Mouse (Mus musculus): Measurements from ENCODE around the gene Camkk2. TPM values are rescaled to one million over a fixed set of nuclear protein-coding genes. Genes with fewer than 3 reads are reported as not detected.

Camkk2 gene
- polyA plus RNA-seq, 1 experiment from 2014 or later = 43.1 TPM

GRCm38 (mm10) chr5:122764032-122764464 is 15.2 kb downstream of the Camkk2 start:
- WGBS = 61% methylated on average over 10 of the region's 10 CpGs

GRCm38 (mm10) chr5:122763271-122764031 is 15.8 kb downstream of the Camkk2 start:
- no peak overlapping the region for H3K4me3 ChIP-seq
- no peaks in the 10 kb centered on the region for H3K9me3 ChIP-seq
- H3K27me3 ChIP-seq = no peaks in the 10 kb centered on the region
- WGBS = 82% methylated on average over 29 of the region's 29 CpGs
- ATAC-seq (ENCODE audit: insufficient number of reproducible peaks, insufficient read depth, low FRiP score, low TSS enrichment) = no peak
- peak overlapping the region; percentile 70 for H3K27ac ChIP-seq
- peaks cover 6% of the 10 kb centered on the region; the same call in 1 of the 2 replicates for H3K4me1 ChIP-seq
- H3K36me3 ChIP-seq = peaks cover 21% of the 10 kb centered on the region; the same call in 1 of the 2 replicates
- H3K4me2 ChIP-seq (replicated peaks) = no peak overlapping the region
- H3K9ac ChIP-seq = no peak overlapping the region

More at GRCm38 (mm10) chr5:122764032-122764464, 15.2 kb downstream of the Camkk2 start:
- peaks cover 6% of the 10 kb centered on the region; the same call in 1 of the 2 replicates for H3K4me1 ChIP-seq
- H3K4me2 ChIP-seq (replicated peaks) = no peak overlapping the region
- peak overlapping the region; percentile 70 for H3K27ac ChIP-seq
- H3K4me3 ChIP-seq = no peak overlapping the region
- H3K27me3 ChIP-seq = no peaks in the 10 kb centered on the region
- H3K36me3 ChIP-seq = peaks cover 17% of the 10 kb centered on the region; the same call in 1 of the 2 replicates
- ATAC-seq (ENCODE audit: insufficient number of reproducible peaks, insufficient read depth, low FRiP score, low TSS enrichment) = no peak
- H3K9ac ChIP-seq = no peak overlapping the region
- no peaks in the 10 kb centered on the region for H3K9me3 ChIP-seq

GRCm38 (mm10) chr5:122756680-122757079 is 22.5 kb downstream of the Camkk2 start:
- 90% methylated on average over 7 of the region's 7 CpGs for WGBS
- Histone ChIP-seq H3K27me3 (no peaks in the 10 kb centered on the region), H3K4me1 (no peaks in the 10 kb centered on the region), H3K9ac (no peak overlapping the region), H3K27ac (no peak overlapping the region), H3K36me3 (peaks cover 34% of the 10 kb centered on the region), H3K4me3 (no peak overlapping the region), H3K9me3 (no peaks in the 10 kb centered on the region), H3K4me2 (replicated peaks) (no peak overlapping the region)
- no peak for ATAC-seq (ENCODE audit: insufficient number of reproducible peaks, insufficient read depth, low FRiP score, low TSS enrichment)

GRCm38 (mm10) chr5:122756144-122756543 is 23.1 kb downstream of the Camkk2 start:
- Histone ChIP-seq H3K4me2 (replicated peaks) (no peak overlapping the region), H3K4me3 (no peak overlapping the region), H3K36me3 (peaks cover 34% of the 10 kb centered on the region), H3K27me3 (no peaks in the 10 kb centered on the region), H3K4me1 (no peaks in the 10 kb centered on the region), H3K9ac (no peak overlapping the region), H3K27ac (no peak overlapping the region), H3K9me3 (no peaks in the 10 kb centered on the region)
- WGBS = 71% methylated on average over 6 of the region's 6 CpGs
- no peak for ATAC-seq (ENCODE audit: insufficient number of reproducible peaks, insufficient read depth, low FRiP score, low TSS enrichment)

GRCm38 (mm10) chr5:122755620-122756019 is 23.6 kb downstream of the Camkk2 start:
- Histone ChIP-seq H3K9me3 (no peaks in the 10 kb centered on the region), H3K4me3 (no peak overlapping the region), H3K27me3 (no peaks in the 10 kb centered on the region), H3K4me1 (no peaks in the 10 kb centered on the region), H3K4me2 (replicated peaks) (no peak overlapping the region), H3K27ac (no peak overlapping the region), H3K36me3 (peaks cover 34% of the 10 kb centered on the region), H3K9ac (no peak overlapping the region)
- 95% methylated on average over 4 of the region's 4 CpGs for WGBS
- no peak for ATAC-seq (ENCODE audit: insufficient number of reproducible peaks, insufficient read depth, low FRiP score, low TSS enrichment)

GRCm38 (mm10) chr5:122754477-122754876 is 24.7 kb downstream of the Camkk2 start:
- Histone ChIP-seq H3K9me3 (no peaks in the 10 kb centered on the region), H3K36me3 (peaks cover 34% of the 10 kb centered on the region), H3K27me3 (no peaks in the 10 kb centered on the region), H3K4me3 (no peak overlapping the region), H3K9ac (no peak overlapping the region), H3K4me2 (replicated peaks) (no peak overlapping the region), H3K27ac (no peak overlapping the region), H3K4me1 (no peaks in the 10 kb centered on the region)
- WGBS = 89% methylated on average over 16 of the region's 16 CpGs
- no peak for ATAC-seq (ENCODE audit: insufficient number of reproducible peaks, insufficient read depth, low FRiP score, low TSS enrichment)

- WGBS = 72% methylated on average over 7 of the region's 7 CpGs
- H3K4me1 ChIP-seq = no peaks in the 10 kb centered on the region
- no peak overlapping the region for H3K4me2 ChIP-seq (replicated peaks)
- H3K27ac ChIP-seq = no peak overlapping the region
- H3K4me3 ChIP-seq = no peak overlapping the region
- ATAC-seq (ENCODE audit: insufficient number of reproducible peaks, insufficient read depth, low FRiP score, low TSS enrichment) = no peak
- no peaks in the 10 kb centered on the region for H3K9me3 ChIP-seq
- H3K9ac ChIP-seq = no peak overlapping the region
- peaks cover 39% of the 10 kb centered on the region for H3K36me3 ChIP-seq
- no peaks in the 10 kb centered on the region for H3K27me3 ChIP-seq
Observed at GRCm38 (mm10) chr5:122747950-122748349, 31.3 kb downstream of the Camkk2 start.

GRCm38 (mm10) chr5:122743880-122744422 is 35.3 kb downstream of the Camkk2 start:
- H3K4me3 ChIP-seq = no peak overlapping the region
- H3K36me3 ChIP-seq = peaks cover 55% of the 10 kb centered on the region
- no peaks in the 10 kb centered on the region for H3K9me3 ChIP-seq
- no peaks in the 10 kb centered on the region for H3K4me1 ChIP-seq
- 83% methylated on average over 13 of the region's 13 CpGs for WGBS
- no peaks in the 10 kb centered on the region for H3K27me3 ChIP-seq
- H3K9ac ChIP-seq = no peak overlapping the region
- no peak overlapping the region for H3K4me2 ChIP-seq (replicated peaks)
- ATAC-seq (ENCODE audit: insufficient number of reproducible peaks, insufficient read depth, low FRiP score, low TSS enrichment) = no peak
- no peak overlapping the region for H3K27ac ChIP-seq

- Histone ChIP-seq H3K36me3 (peaks cover 20% of the 10 kb centered on the region), H3K9me3 (no peaks in the 10 kb centered on the region), H3K4me3 (no peak overlapping the region), H3K4me1 (peaks cover 14% of the 10 kb centered on the region), H3K27ac (no peak overlapping the region), H3K27me3 (no peaks in the 10 kb centered on the region), H3K9ac (no peak overlapping the region), H3K4me2 (replicated peaks) (no peak overlapping the region)
- no peak for ATAC-seq (ENCODE audit: insufficient number of reproducible peaks, insufficient read depth, low FRiP score, low TSS enrichment)
- WGBS = 88% methylated on average over 15 of the region's 15 CpGs
Observed at GRCm38 (mm10) chr5:122736761-122737160, 42.4 kb downstream of the Camkk2 start.

- Histone ChIP-seq H3K9me3 (no peaks in the 10 kb centered on the region), H3K27me3 (no peaks in the 10 kb centered on the region), H3K4me3 (no peak overlapping the region), H3K4me2 (replicated peaks) (no peak overlapping the region), H3K36me3 (peaks cover 11% of the 10 kb centered on the region; the same call in 1 of the 2 replicates), H3K27ac (no peak overlapping the region), H3K4me1 (peaks cover 19% of the 10 kb centered on the region), H3K9ac (no peak overlapping the region)
- ATAC-seq (ENCODE audit: insufficient number of reproducible peaks, insufficient read depth, low FRiP score, low TSS enrichment) = no peak
- WGBS = 80% methylated on average over 7 of the region's 7 CpGs
Observed at GRCm38 (mm10) chr5:122735853-122736252, 43.4 kb downstream of the Camkk2 start.

GRCm38 (mm10) chr5:122733881-122734280 is 45.3 kb downstream of the Camkk2 start:
- no peak for ATAC-seq (ENCODE audit: insufficient number of reproducible peaks, insufficient read depth, low FRiP score, low TSS enrichment)
- Histone ChIP-seq H3K4me1 (peaks cover 19% of the 10 kb centered on the region), H3K9me3 (no peaks in the 10 kb centered on the region), H3K27ac (no peak overlapping the region), H3K36me3 (peaks cover 11% of the 10 kb centered on the region; the same call in 1 of the 2 replicates), H3K9ac (no peak overlapping the region), H3K4me3 (no peak overlapping the region), H3K27me3 (no peaks in the 10 kb centered on the region), H3K4me2 (replicated peaks) (no peak overlapping the region)
- 55% methylated on average over 17 of the region's 17 CpGs for WGBS
